ENCODE assay signal across 9 mouse cellular contexts in the genomic region with DNA sequence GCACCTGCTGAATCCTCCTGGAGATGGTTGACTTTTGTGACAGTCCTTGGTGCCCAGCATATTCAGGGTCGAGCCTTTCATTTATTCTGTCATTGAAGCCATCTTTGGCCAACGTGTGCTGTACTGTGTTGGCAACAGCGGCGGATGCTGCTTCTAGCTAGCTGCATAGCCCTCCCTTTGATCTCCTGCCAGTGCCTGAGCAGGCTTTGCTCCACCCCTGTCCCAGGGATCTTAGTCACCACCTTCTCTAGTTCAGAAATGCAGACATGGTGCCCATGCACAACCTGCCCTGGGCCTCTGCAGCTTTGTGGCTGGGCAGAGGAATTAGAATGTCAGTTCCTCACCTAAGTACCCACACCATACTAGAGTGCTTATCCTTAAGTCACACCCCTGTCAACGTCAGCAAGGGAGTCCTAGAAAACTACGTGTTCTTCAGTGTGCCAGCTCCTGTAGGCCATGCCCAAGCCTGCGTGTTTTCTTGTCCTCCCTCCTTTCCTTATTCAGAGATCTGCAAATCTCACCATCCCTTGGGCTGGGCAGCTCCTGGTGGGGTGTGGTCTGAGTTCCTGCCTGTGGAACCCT.
DNase-seq lines count a peak whose midpoint lies in the region; ATAC-seq lines count a peak whose summit lies in the region.
"Had no signal": no experiment of that assay in that cellular context is flagged by ENCODE, and none has a peak within 500 bp of the region (broad histone marks: within the 10 kb centered on the region; RNA-seq: fewer than 3 reads in every experiment).

No protein-coding gene starts in this region.

- H3K36me3 ChIP-seq in embryonic facial prominence, embryonic 14.5 days (ENCODE audit: control insufficient read depth, insufficient read depth, low read length), result no peaks in the 10 kb centered on the region
- H3K36me3 ChIP-seq in embryonic facial prominence, embryonic 10.5 days (replicated peaks), result no peaks in the 10 kb centered on the region
- H3K36me3 ChIP-seq: liver, embryonic 15.5 days had no signal

- no peak overlapping the region for H3K27ac ChIP-seq in embryonic facial prominence, embryonic 14.5 days (replicated peaks; ENCODE audit: low read depth, low read length)
- no peak overlapping the region for H3K27ac ChIP-seq in embryonic facial prominence, embryonic 10.5 days (replicated peaks)
- H3K27ac ChIP-seq: liver, embryonic 15.5 days had no signal

- no peaks in the 10 kb centered on the region for H3K9me3 ChIP-seq in embryonic facial prominence, embryonic 14.5 days (ENCODE audit: control insufficient read depth, low read length)
- no peaks in the 10 kb centered on the region for H3K9me3 ChIP-seq in embryonic facial prominence, embryonic 10.5 days
- H3K9me3 ChIP-seq: liver, embryonic 15.5 days had no signal

- peak; percentile 64 for DNase-seq in embryonic facial prominence, embryonic 14.5 days (ENCODE audit: low spot score)
- no peak for DNase-seq in embryonic facial prominence, embryonic 10.5 days (ENCODE audit: low spot score)
- DNase-seq in right cerebral cortex, postnatal 14 days, result peak; percentile 25
- DNase-seq in right cerebral cortex, adult 2 months (ENCODE audit: low spot score in 2 of 2), result no peak
- DNase-seq in heart, adult 9 months (ENCODE audit: low spot score in 2 of 2), result peak; percentile 25 to 66
- DNase-seq in lung, postnatal 25 days (ENCODE audit: low spot score), result peak; percentile 79
- no peak for DNase-seq in ovary, postnatal 36 days (ENCODE audit: low spot score)
- no peak for DNase-seq in frontal cortex, postnatal 14 days (ENCODE audit: low spot score in 2 of 2)

- peak; percentile 62; the same call in 1 of the 2 replicates for ATAC-seq in embryonic facial prominence, embryonic 14.5 days (ENCODE audit: low read depth)

- no peak overlapping the region for H3K4me3 ChIP-seq in embryonic facial prominence, embryonic 14.5 days (ENCODE audit: low read depth, low read length)
- H3K4me3 ChIP-seq in embryonic facial prominence, embryonic 10.5 days, result no peak overlapping the region
- H3K4me3 ChIP-seq: liver, embryonic 15.5 days had no signal

- no peak overlapping the region for H3K4me2 ChIP-seq in embryonic facial prominence, embryonic 14.5 days (ENCODE audit: low read depth, low read length)
- H3K4me2 ChIP-seq: liver, embryonic 15.5 days had no signal

- no peaks in the 10 kb centered on the region for H3K27me3 ChIP-seq in embryonic facial prominence, embryonic 14.5 days (replicated peaks; ENCODE audit: control insufficient read depth, insufficient read depth, low read length)
- no peaks in the 10 kb centered on the region for H3K27me3 ChIP-seq in embryonic facial prominence, embryonic 10.5 days (replicated peaks; ENCODE audit: low read depth, poor library complexity, severe bottlenecking)
- H3K27me3 ChIP-seq: liver, embryonic 15.5 days had no signal

- H3K4me1 ChIP-seq in embryonic facial prominence, embryonic 14.5 days (ENCODE audit: control insufficient read depth, insufficient read depth, low read length), result no peaks in the 10 kb centered on the region
- H3K4me1 ChIP-seq in embryonic facial prominence, embryonic 10.5 days, result peaks cover 3% of the 10 kb centered on the region; the same call in 1 of the 2 replicates
- H3K4me1 ChIP-seq: liver, embryonic 15.5 days had no signal

- H3K9ac ChIP-seq in embryonic facial prominence, embryonic 14.5 days (ENCODE audit: low read depth, low read length), result no peak overlapping the region
- H3K9ac ChIP-seq: liver, embryonic 15.5 days had no signal

- WGBS in embryonic facial prominence, embryonic 14.5 days, result 61% methylated on average over 7 of the region's 7 CpGs
- 84% methylated on average over 7 of the region's 7 CpGs for WGBS in embryonic facial prominence, embryonic 10.5 days

Comparison
In these comparisons a context has a peak if more than half of its experiments do, and no peak if none do; other contexts are left out.
1. DNase-seq: peak in embryonic facial prominence, embryonic 14.5 days (single experiment), right cerebral cortex, postnatal 14 days (single experiment), heart, adult 9 months (2 of 2) and lung, postnatal 25 days (single experiment); none in embryonic facial prominence, embryonic 10.5 days (single experiment), right cerebral cortex, adult 2 months (0 of 2), ovary, postnatal 36 days (single experiment) and frontal cortex, postnatal 14 days (0 of 2).